Mouse (Mus musculus) left cerebral cortex, adult 2 months (tissue): Measurements from ENCODE around the gene Arpc5. TPM values are rescaled to one million over a fixed set of nuclear protein-coding genes. Genes with fewer than 3 reads are reported as not detected.
A peak's percentile ranks its signal among the peaks of the same experiment; 100 is the strongest.
"Not testable (repeated sequence)": the region's sequence is repeated elsewhere in the genome, so short reads cannot be mapped to it uniquely, and the experiment has no call there.

ENCODE experiments used
- DNase-seq, 2 experiments: peaks; one replicate each; pipeline ENCODE4 v3.0.0; 2021 to 2022; ENCODE audit warnings: low spot score in 2 of 2, mixed read lengths in 1 of 2; ENCODE audit errors: extremely low spot score in 1 of 2
- H3K27ac ChIP-seq: fragments of 200-600 bp; 2 replicates; pipeline ENCODE4 v1.8.1; 2022
- H3K4me3 ChIP-seq: fragments of 200-600 bp; 2 replicates; pipeline ENCODE4 v1.8.1; 2022
- CTCF ChIP-seq: fragments of 200-600 bp; IDR thresholded peaks from 2 replicates; pipeline ENCODE4 v1.8.1; 2022; ENCODE audit warnings: antibody characterized with exemption, mild to moderate bottlenecking, moderate library complexity
- intact Hi-C: fragments of 180-260 bp; cut with DNase I; formaldehyde crosslinking; loops from one replicate; pipeline ENCODE4 v1.15.1; 2025
- total RNA-seq, 2 experiments: library from RNA; stranded (reverse); gene quantifications; 2 replicates each; pipeline ENCODE4 v1.2.3; 2021

The Arpc5 gene
- total RNA-seq, 2 experiments from 2014 or later: 89.6 to 94.7 TPM

DNA sequence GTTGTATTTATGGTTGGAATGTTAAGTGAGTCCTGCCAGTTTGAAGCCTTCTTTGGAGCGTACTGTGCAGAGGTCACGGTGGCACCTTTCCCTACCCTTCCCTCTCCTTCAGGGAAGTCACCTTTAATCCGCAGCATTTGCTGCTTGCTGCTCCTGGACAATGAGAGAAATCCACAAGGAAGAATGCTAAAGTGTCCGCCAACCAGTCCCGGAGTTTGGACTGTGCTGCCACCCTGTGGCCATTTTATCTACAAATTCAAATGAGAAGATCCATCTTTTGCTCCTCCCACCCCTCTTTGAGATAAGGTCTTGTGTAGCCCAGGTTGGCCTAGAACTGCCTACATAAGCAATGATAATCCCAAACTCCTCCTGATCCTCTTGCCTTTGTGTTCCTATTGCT, 19.9 kb upstream of the Arpc5 start:
- intact Hi-C loops: loop anchor here (1.0 to 10.0 kb wide), 3 partner anchors 122 to 922 kb away; no protein-coding TSS in a partner anchor
- TF ChIP-seq CTCF: peak; percentile 84
- Histone ChIP-seq H3K4me3 (no peak overlapping the region), H3K27ac (no peak overlapping the region)
- DNase-seq: peak; percentile 78 to 84

DNA sequence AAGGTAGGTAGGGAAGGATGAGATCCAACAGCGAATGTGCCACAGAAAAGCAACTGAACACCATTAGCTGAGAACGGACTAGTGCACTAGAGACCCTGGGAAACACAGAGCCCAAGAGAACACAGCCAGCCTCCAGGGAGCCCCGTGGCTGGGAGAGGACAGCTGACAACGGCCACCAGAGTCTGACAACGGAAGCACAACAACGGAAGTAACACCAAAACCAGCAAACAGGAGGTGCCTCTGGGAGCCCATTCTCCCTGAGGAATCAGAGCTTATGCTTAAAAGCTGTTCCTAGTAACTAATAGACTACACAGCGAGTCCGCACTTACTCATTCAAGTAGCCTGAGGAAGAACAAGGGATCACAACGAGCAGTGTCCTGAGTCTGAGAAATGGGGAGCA, 17.1 kb upstream of the Arpc5 start:
- Histone ChIP-seq H3K27ac (no peak overlapping the region), H3K4me3 (no peak overlapping the region)
- no peak for DNase-seq
- intact Hi-C loops: loop anchor here (10.0 kb wide), 2 partner anchors 124 to 924 kb away; no protein-coding TSS in a partner anchor
- TF ChIP-seq CTCF: no peak

DNA sequence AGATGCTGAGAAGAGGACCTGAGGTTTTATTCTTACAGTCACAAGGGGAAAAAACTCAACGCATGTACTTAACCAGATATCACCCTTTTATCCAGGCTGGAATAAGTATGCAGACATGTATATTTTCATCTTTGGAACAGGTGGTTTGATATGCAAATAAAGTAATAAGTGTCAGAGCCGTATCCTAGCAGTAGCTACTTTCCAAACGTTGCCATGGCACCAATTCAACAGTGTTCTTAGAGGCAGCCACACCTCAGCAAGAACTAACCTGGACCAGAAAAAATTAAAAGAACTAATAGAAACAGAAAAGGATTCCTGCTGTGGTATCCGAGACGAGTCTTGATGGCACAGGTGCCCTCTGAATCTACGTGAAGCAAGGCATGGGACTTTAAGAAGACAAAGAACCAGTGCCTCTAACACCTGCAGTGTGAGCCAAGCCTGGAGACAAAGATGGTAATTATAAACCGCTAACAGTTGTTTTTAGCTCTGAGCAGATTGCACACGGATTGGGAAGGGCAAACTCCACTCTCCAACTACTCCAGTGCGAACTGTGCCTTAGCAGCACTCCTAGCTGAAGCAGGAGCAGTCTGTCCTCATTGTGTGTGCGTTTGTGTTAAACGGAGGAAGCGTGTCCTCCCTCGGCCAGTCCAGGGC, 15.9 kb upstream of the Arpc5 start, which contains the start of gene Apobec4:
Gene Apobec4 (plus strand): TSS at position 240 of the 654 bp plus-strand sequence.
- Histone ChIP-seq H3K4me3 (no peak within 1 kb of the TSS), H3K27ac (no peak within 1 kb of the TSS)
- no peak for DNase-seq
- no peak for TF ChIP-seq CTCF
- intact Hi-C loops: no loop called here

DNA sequence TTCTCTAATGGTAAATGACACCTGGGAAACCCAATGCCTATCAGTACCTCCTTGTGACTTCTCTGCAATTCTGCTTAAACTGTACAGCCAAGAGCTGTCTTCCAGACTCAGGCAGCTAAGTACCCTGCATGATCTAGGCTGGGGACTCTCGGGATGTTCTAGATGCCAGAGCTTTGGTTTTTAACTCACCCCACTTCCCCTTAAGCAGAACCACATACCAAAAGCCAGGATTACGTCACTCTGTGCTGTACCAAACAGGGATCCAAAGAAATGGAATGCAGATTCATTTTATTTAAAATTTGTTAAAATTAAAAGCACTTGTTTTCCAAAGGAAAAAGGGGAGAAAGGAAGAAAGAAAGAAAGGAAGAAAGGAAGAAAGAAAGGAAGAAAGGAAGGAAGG, 4.6 kb upstream of the Arpc5 start:
- TF ChIP-seq CTCF: no peak
- no peak overlapping the region for H3K4me3 ChIP-seq
- intact Hi-C loops: no loop called here
- H3K27ac ChIP-seq: no peak overlapping the region
- DNase-seq: no peak

DNA sequence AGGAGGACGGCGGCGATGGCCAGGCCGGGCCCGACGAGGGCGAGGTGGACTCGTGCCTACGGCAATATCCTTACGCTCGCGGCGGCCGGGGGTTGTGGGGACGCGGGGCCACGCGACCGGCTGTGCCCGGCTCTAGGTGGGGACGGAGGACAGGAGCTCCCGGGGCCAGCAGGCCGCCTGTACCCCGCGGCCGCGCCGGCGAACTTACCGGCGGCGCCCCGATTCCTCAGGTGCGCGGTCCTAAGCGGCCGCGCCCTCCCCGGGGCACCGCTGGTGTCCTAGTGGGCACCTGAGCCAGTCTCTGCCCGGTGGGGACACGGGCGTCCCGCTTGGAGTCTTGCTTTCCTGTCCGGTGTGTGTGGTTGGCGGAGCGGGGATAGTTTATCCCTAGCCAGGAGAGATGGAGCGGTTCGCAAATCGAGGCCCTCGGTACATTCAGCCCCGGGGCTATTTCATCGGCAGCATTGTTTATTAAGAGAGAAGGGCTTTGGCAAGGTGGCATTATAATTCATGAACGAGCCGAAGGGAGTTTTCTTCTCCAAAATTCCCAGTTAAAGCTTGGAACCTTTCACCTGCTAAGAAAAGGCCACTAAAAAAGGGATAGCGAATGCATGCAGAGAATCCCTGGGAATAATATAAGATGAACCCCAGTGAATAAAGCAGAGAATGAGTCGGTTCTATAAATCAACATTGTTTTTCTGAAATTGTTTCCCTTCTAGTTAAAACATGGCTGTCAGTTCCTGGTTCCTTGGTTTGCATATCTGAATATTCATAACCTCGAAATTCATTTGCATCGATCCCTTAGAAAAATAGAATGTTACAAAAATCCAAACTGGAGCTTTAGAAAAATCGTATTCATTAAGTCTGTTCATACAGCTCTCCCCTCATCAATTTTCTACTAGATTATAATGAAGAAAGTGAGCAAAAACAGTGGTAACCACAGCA, 734 bp downstream of the Arpc5 start:
- intact Hi-C loops: loop anchor here (1.0 to 5.0 kb wide), 2 partner anchors 243 to 375 kb away; no protein-coding TSS in a partner anchor
- no peak for DNase-seq

DNA sequence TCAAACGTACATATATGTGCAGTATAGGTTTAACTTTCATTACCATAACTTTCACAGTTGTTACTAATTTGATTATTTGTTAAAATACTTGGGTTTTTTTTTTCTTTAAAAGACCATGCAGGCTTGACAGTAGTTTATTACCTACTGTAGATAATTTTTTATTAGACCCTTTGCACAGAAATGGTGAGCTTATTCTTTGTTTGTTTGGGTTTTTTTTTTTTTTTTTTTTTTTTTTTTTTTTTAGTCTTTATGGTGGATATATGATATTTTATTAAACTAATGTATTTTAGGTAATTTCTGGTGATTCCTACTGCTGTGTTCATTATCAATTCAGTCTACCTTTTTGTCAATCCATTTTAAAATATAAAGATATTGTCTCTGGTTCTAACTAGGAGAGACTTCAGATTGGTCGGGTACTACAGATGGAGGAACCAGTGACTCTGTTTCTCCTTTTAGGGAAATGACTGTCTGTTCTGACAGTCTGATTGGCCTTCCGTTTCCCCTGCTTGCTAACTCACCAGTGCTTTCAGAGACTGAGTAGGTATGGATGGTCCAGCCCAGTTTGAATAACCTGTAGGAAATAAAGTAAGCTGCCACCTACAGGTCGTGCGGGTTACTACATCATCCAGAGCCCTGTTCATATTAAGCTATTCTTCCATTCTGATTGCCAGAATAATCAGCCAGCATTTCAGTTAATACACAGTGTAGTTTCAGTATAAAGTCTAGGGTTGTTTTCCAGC, 1.6 kb downstream of the Arpc5 start:
- H3K4me3 ChIP-seq: peak overlapping the region; percentile 81
- intact Hi-C loops: loop anchor here (5.0 kb wide), 1 partner anchor 376 kb away; no protein-coding TSS in a partner anchor
- TF ChIP-seq CTCF: peak; percentile 86
- no peak overlapping the region for H3K27ac ChIP-seq
- DNase-seq: peak; percentile 80 to 84

More for the DNA sequence above, 734 bp downstream of the Arpc5 start:
- H3K4me3 ChIP-seq: peak overlapping the region; percentile 81
- peak overlapping the region; percentile 94 for H3K27ac ChIP-seq
- TF ChIP-seq CTCF: no peak

DNA sequence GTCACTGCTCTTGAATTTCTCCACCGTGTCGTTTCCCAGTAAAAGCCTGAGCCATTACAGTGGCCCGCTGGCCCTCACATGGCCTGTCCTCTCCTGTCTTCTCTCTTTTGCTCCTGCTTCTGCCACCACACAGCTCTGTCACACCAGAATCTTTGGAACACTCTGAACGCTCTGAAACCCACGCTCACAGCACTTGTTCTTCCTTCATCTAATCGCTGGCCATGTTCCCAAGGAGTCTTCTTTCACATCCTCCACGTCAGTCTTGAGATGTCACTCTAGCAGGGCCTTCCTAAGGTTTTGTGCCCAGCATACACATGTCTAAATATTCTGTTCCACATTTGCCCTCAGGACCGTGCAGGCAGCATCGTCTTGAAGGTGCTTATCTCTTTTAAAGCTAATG, 4.7 kb downstream of the Arpc5 start:
- TF ChIP-seq CTCF: no peak
- Histone ChIP-seq H3K4me3 (no peak overlapping the region), H3K27ac (no peak overlapping the region)
- intact Hi-C loops: no loop called here
- no peak for DNase-seq

DNA sequence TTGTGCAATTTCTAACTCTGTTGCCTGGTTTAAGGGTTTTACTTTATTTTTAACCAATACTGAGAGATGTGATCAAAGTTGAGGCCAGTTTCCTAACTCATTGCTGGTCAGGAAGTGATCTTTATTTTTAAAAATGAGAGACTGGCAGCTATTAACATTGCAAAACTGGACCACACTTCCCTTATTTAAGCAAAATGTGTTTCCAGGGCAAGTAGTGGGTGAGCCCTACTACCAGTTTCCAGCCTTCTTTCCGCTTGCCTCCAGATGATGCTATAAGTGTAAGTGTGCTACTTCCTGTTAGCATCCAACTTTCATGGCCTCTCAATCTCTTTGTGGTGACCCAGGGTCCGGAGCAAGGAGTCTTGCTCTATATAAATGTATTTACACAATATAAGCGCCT, 8.3 kb downstream of the Arpc5 start:
- H3K4me3 ChIP-seq, H3K27ac ChIP-seq, DNase-seq, intact Hi-C loops: not testable (repeated sequence)

DNA sequence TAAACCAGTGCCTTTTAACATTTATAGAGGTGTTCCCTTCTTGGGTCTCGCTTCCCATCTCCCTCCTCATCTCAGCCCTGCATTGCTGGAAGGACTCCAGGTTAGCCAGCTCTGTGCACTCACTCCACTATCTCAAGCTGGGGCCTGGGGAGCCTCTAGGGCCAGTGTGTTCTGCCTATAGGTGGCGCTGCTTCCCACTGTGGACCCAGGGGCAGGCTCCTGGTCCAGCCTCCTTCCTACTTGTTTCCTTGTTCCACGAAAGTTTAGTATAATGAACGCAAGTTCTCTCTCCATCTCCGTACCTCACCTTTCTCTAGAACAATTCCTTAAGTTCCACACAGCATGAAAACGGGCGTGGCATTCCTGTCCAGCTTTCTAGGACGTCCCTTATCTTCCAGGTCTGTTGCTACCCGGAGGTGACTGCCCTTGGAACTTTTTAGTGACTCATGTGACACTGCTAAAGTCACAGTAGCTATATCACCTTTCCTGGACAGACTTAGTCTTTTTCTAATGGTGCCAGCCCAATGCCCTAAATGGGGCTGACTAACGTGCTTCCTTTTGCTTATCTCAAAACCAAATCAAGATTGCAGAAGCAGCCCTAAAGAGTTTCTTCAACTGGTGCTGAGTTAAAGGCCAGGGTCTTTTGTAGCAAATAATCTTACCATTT, 12.9 kb downstream of the Arpc5 start:
- peak; percentile 84 for TF ChIP-seq CTCF
- intact Hi-C loops: loop anchor here (5.0 kb wide), 2 partner anchors 58 to 313 kb away; no protein-coding TSS in a partner anchor
- Histone ChIP-seq H3K27ac (no peak overlapping the region), H3K4me3 (no peak overlapping the region)
- DNase-seq: peak; percentile 67 to 74

DNA sequence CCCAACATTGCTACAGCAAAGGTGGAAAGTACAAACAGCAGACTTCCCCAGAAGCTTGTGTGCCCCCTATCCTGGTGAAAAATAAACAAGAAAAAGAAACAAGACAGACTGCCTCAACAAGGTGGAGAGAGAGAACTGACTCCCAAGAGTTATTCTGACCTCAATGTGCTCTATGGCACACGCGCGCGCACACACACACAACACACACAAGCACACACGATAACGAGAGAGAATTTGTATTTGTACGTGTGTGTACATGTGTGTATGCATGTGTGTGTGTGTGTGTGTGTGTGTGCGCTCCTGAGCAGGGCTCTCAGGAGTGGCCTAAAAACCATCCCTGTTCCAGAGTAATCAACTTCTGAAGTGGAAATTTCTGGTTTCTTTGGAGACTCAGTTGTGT, 18.3 kb downstream of the Arpc5 start:
- H3K4me3 ChIP-seq: no peak overlapping the region
- no peak for DNase-seq
- intact Hi-C loops: loop anchor here (10.0 kb wide), 1 partner anchor 630 kb away; no protein-coding TSS in a partner anchor
- TF ChIP-seq CTCF: no peak
- H3K27ac ChIP-seq: no peak overlapping the region

DNA sequence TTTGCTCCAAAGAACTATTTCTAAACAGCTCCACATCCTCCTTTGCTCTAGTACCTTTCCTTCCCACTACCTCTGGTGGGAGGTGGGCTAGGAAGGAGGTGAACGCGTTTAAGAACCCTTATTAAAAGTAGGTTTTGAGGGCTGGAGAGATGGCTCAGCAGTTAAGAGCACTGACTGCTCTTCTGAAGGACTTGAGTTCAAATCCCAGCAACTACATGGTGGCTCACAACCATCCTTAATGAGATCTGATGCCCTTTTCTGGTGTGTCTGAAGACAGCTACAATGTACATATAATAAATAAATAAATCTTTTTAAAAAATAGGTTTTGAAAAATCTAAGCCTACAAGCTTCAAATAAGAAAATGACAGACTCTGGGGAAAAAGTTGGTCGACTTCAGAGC, 19.1 kb downstream of the Arpc5 start:
- not testable (repeated sequence) for DNase-seq, H3K4me3 ChIP-seq, H3K27ac ChIP-seq
- intact Hi-C loops: loop anchor here (10.0 kb wide), 1 partner anchor 629 kb away; no protein-coding TSS in a partner anchor
